Mouse (Mus musculus): ENCODE data around the gene Lrrc75b.

- TF ChIP-seq GATA1 (IDR thresholded peaks at IDR 0.05; ENCODE audit: low read length) = no peak
- TF ChIP-seq TAL1 (IDR thresholded peaks at IDR 0.05; ENCODE audit: low read length) = no peak
Measured at GRCm38 (mm10) chr10:75511897-75512296, 48.2 kb downstream of the Lrrc75b start.

Measured in erythroblast, embryonic 14.5 days (primary cell).